16 mouse cellular contexts compared by ENCODE assay signal in genomic region chr4:28659478-28659877, GRCm38 (mm10).
"Had no signal": no experiment of that assay in that cellular context is flagged by ENCODE, and none has a peak within 500 bp of the region (broad histone marks: within the 10 kb centered on the region; RNA-seq: fewer than 3 reads in every experiment).

No protein-coding gene starts in this region.

- H3K27ac ChIP-seq: liver, embryonic 13.5 days; neural tube, embryonic 13.5 days; stomach, embryonic 15.5 days had no signal

- H3K36me3 ChIP-seq: liver, embryonic 13.5 days; neural tube, embryonic 13.5 days; stomach, embryonic 15.5 days had no signal

- H3K4me2 ChIP-seq: liver, embryonic 13.5 days; neural tube, embryonic 13.5 days; stomach, embryonic 15.5 days had no signal

- H3K27me3 ChIP-seq: liver, embryonic 13.5 days; neural tube, embryonic 13.5 days; stomach, embryonic 15.5 days had no signal

- H3K4me3 ChIP-seq: liver, embryonic 13.5 days; myocyte; neural tube, embryonic 13.5 days; stomach, embryonic 15.5 days had no signal

- H3K9ac ChIP-seq: liver, embryonic 13.5 days; neural tube, embryonic 13.5 days; stomach, embryonic 15.5 days had no signal

- H3K4me1 ChIP-seq: liver, embryonic 13.5 days; neural tube, embryonic 13.5 days; stomach, embryonic 15.5 days had no signal

- ATAC-seq: intestine, postnatal 0 days had no signal

- DNase-seq: kidney, adult 2 months; kidney, postnatal 10 days; kidney, postnatal 4 days; left cerebral cortex, postnatal 4 days; liver, embryonic 13.5 days; lung, adult 2 months; lung, postnatal 14 days; lung, postnatal 4 days; retina, postnatal 1 day; right cerebral cortex, postnatal 25 days; spleen, adult 18-20 months; thymus, postnatal 25 days had no signal

- H3K9me3 ChIP-seq: liver, embryonic 13.5 days; neural tube, embryonic 13.5 days; stomach, embryonic 15.5 days had no signal
